Mouse (Mus musculus): Measurements from ENCODE around the gene Apex2.
"Not testable (repeated sequence)": the region's sequence is repeated elsewhere in the genome, so short reads cannot be mapped to it uniquely, and the experiment has no call there.

Gene Apex2

DNA sequence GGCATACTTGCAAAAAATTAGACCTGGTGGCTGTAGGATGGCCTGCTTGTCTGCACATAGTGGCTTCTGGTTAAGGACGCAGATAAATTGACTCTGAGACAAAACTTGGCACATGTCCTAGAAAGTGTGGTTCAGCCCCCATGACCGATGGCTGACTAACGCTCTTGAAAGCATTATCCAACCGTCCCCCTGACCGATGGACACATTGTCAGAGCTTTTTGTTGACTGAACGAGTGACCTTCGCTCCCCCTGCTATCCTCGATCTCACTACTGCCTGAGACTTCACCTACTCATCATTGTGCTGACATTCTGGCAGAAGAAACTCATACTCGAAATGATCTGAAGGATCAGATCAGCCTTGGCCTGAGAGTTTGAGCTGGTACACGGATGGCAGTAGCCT is 101.9 kb downstream of the Apex2 start:
- DNase-seq (ENCODE audit: low spot score): not testable (repeated sequence)

GRCm38 (mm10) chrX:150486314-150487030 is 103.2 kb downstream of the Apex2 start:
- not testable (repeated sequence) for DNase-seq (ENCODE audit: low spot score)

GRCm38 (mm10) chrX:150477854-150478780 is 111.6 kb downstream of the Apex2 start:
- peak; percentile 86 for DNase-seq (ENCODE audit: low spot score)

- DNase-seq (ENCODE audit: low spot score): no peak
These were observed 118.3 kb downstream of the Apex2 start for GRCm38 (mm10) chrX:150471416-150471815.
